Mouse (Mus musculus) embryonic facial prominence, embryonic 10.5 days (tissue): Measurements from ENCODE around the gene Tmem95. TPM values are rescaled to one million over a fixed set of nuclear protein-coding genes. Genes with fewer than 3 reads are reported as not detected.

ENCODE experiments used
- microRNA-seq: library from miRNA; unstranded; fragments of <30 nt; microRNA quantifications from one replicate; pipeline ENCODE4, GENCODE M21; 2017
- polyA plus RNA-seq: library from polyadenylated mRNA; unstranded; fragments of >200 nt; fragmentation: Nextera tagmentation; extraction: Ambion mirVana; gene quantifications from 2 replicates; pipeline ENCODE4 v1.2.1, GENCODE M21; 2016

Tmem95 gene
- polyA plus RNA-seq, 1 experiment from 2014 or later = not detected

Small RNA genes lying within 50 kb of the gene (microRNA-seq; reads per million reads assigned to microRNA genes)
- gene Mir6924 = not detected

Other genes starting within 250 kb of the Tmem95 start
- gene Fxr2, start 245.0 kb downstream of the Tmem95 start, polyA plus RNA-seq = 45.2 and 45.5 TPM in 2 replicates
- 0.17 TPM in 1 of 2 replicates, not detected in the other for gene Sox15, start 222.7 kb downstream of the Tmem95 start, polyA plus RNA-seq
- 64.9 and 67.2 TPM in 2 replicates for gene Mpdu1, start 215.4 kb downstream of the Tmem95 start, polyA plus RNA-seq
- 5.3 and 7.3 TPM in 2 replicates for gene Cd68, start 211.9 kb downstream of the Tmem95 start, polyA plus RNA-seq
- 780 and 781 TPM in 2 replicates for gene Eif4a1, start 205.6 kb downstream of the Tmem95 start, polyA plus RNA-seq
- 136 and 141 TPM in 2 replicates for gene Senp3, start 195.9 kb downstream of the Tmem95 start, polyA plus RNA-seq
- gene Tnfsf13, start 192.2 kb downstream of the Tmem95 start, polyA plus RNA-seq = 0.15 TPM in 1 of 2 replicates, not detected in the other
- gene Tnfsf12, start 182.2 kb downstream of the Tmem95 start, polyA plus RNA-seq = 1.2 and 2.2 TPM in 2 replicates
- 0.88 and 1.3 TPM in 2 replicates for gene Tnfsfm13, start 181.9 kb downstream of the Tmem95 start, polyA plus RNA-seq
- gene Polr2a, start 119.4 kb downstream of the Tmem95 start, polyA plus RNA-seq = 31.3 and 34.9 TPM in 2 replicates
- gene Slc35g3, start 116.0 kb downstream of the Tmem95 start, polyA plus RNA-seq = 0.12 TPM in 1 of 2 replicates, not detected in the other
- 0.55 and 1.0 TPM in 2 replicates for gene Zbtb4, start 112.1 kb downstream of the Tmem95 start, polyA plus RNA-seq
- 1.4 and 2.3 TPM in 2 replicates for gene Chrnb1, start 82.1 kb downstream of the Tmem95 start, polyA plus RNA-seq
- 0.91 and 0.93 TPM in 2 replicates for gene Fgf11, start 76.2 kb downstream of the Tmem95 start, polyA plus RNA-seq
- 2.1 and 2.7 TPM in 2 replicates for gene Tmem102, start 72.4 kb downstream of the Tmem95 start, polyA plus RNA-seq
- not detected in 2 replicates for gene Gm39566, start 62.7 kb downstream of the Tmem95 start, polyA plus RNA-seq
- gene Spem2, start 59.6 kb downstream of the Tmem95 start, polyA plus RNA-seq = not detected in 2 replicates
- gene Spem1, start 55.8 kb downstream of the Tmem95 start, polyA plus RNA-seq = 0.14 TPM in 1 of 2 replicates, not detected in the other
- gene Nlgn2, start 40.2 kb downstream of the Tmem95 start, polyA plus RNA-seq = 4.7 and 5.4 TPM in 2 replicates
- gene Tmem256, start 39.5 kb downstream of the Tmem95 start, polyA plus RNA-seq = 321 and 340 TPM in 2 replicates
- 106 and 111 TPM in 2 replicates for gene Plscr3, start 31.6 kb downstream of the Tmem95 start, polyA plus RNA-seq
- gene Tnk1, start 19.3 kb downstream of the Tmem95 start, polyA plus RNA-seq = 2.3 and 3.1 TPM in 2 replicates
- gene Kctd11, start 3.4 kb upstream of the Tmem95 start, polyA plus RNA-seq = 6.8 and 7.0 TPM in 2 replicates
- 1.3 and 1.5 TPM in 2 replicates for gene Acap1, start 17.5 kb upstream of the Tmem95 start, polyA plus RNA-seq
- 14.7 and 14.8 TPM in 2 replicates for gene 2810408A11Rik, start 23.0 kb upstream of the Tmem95 start, polyA plus RNA-seq
- gene Neurl4, start 23.1 kb upstream of the Tmem95 start, polyA plus RNA-seq = 10.9 and 11.1 TPM in 2 replicates
- gene Gps2, start 35.9 kb upstream of the Tmem95 start, polyA plus RNA-seq = 87.6 and 89.1 TPM in 2 replicates
- gene Eif5a, start 43.9 kb upstream of the Tmem95 start, polyA plus RNA-seq = 2,818 and 3,035 TPM in 2 replicates
- 5.1 and 5.8 TPM in 2 replicates for gene Ybx2, start 57.8 kb upstream of the Tmem95 start, polyA plus RNA-seq
- 18.6 and 23.7 TPM in 2 replicates for gene Slc2a4, start 70.2 kb upstream of the Tmem95 start, polyA plus RNA-seq
- 56.3 and 56.4 TPM in 2 replicates for gene Cldn7, start 86.8 kb upstream of the Tmem95 start, polyA plus RNA-seq
- gene Ctdnep1, start 103.1 kb upstream of the Tmem95 start, polyA plus RNA-seq = 23.9 and 25.3 TPM in 2 replicates
- gene Elp5, start 104.5 kb upstream of the Tmem95 start, polyA plus RNA-seq = 157 and 161 TPM in 2 replicates
- 317 and 331 TPM in 2 replicates for gene Gabarap, start 113.1 kb upstream of the Tmem95 start, polyA plus RNA-seq
- 96.5 and 98.3 TPM in 2 replicates for gene Phf23, start 117.8 kb upstream of the Tmem95 start, polyA plus RNA-seq
- 59.0 and 59.8 TPM in 2 replicates for gene Dvl2, start 122.6 kb upstream of the Tmem95 start, polyA plus RNA-seq
- 42.2 and 46.3 TPM in 2 replicates for gene Acadvl, start 137.4 kb upstream of the Tmem95 start, polyA plus RNA-seq
- 12.6 and 13.2 TPM in 2 replicates for gene Dlg4, start 138.9 kb upstream of the Tmem95 start, polyA plus RNA-seq
- 0.55 and 0.70 TPM in 2 replicates for gene Asgr1, start 176.1 kb upstream of the Tmem95 start, polyA plus RNA-seq
- gene Asgr2, start 214.6 kb upstream of the Tmem95 start, polyA plus RNA-seq = not detected in 2 replicates